Mouse (Mus musculus): ENCODE measurements at regions not wholly inside any gene's neighbourhood (a gene's known extent, or its start where the extent isn't known, plus 50 kb on each side); places are given as distances from the start of the nearest gene placed in this dataset.
A peak's percentile ranks its signal among the peaks of the same experiment; 100 is the strongest.

DNA sequence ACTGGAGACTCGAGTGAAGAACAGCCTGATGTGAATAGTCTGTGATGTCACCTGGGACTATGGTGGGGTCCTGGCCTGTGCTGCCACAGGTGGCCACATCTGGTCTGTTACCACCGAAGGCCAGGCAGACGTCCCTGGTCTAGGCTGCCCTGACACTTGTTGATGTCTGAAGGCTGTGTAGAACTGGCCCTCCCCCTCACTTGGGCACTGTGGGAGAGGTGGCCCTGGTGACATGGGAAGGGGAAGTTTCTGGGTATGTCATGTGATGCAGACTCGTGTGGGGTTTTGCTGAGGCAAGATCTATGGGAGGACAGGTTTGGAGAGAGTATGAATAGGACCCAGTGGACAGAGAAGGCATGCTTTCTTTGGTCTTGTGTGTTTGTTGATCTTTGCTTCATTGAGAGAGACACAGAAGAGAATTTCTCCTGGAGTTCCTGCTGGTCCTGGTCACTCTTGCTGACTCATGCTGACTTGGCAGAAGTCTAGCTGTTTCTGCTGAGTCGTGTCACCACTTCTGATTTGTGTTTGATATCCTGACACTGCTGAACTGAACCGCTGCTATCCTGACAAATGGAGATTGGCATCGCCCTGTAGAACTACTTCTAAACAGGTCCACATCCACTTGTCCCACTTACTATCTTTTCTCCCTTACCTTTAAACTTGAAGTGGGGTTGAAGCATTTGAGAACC, 79.9 kb upstream of the A430005L14Rik start:
- H3K4me3 ChIP-seq (ENCODE audit: low read depth, low read length), result no peak overlapping the region
- no peak for TF ChIP-seq CTCF (IDR thresholded peaks at IDR 0.05; ENCODE audit: low read depth)
- no peaks in the 10 kb centered on the region for H3K9me3 ChIP-seq (ENCODE audit: low read depth, low read length)
- H3K4me1 ChIP-seq (ENCODE audit: insufficient read depth), result no peaks in the 10 kb centered on the region
- H3K27me3 ChIP-seq (ENCODE audit: insufficient read depth, low read length), result no peaks in the 10 kb centered on the region
- H3K27ac ChIP-seq (ENCODE audit: low read depth), result no peak overlapping the region
- no peaks in the 10 kb centered on the region for H3K36me3 ChIP-seq (ENCODE audit: insufficient read depth)
- ATAC-seq (ENCODE audit: insufficient read depth) (no peak), DNase-seq (no peak)
- no peak overlapping the region for H3K4me2 ChIP-seq
- H3K9ac ChIP-seq, result no peak overlapping the region
- 72% methylated on average over 7 of the region's 7 CpGs for WGBS

DNA sequence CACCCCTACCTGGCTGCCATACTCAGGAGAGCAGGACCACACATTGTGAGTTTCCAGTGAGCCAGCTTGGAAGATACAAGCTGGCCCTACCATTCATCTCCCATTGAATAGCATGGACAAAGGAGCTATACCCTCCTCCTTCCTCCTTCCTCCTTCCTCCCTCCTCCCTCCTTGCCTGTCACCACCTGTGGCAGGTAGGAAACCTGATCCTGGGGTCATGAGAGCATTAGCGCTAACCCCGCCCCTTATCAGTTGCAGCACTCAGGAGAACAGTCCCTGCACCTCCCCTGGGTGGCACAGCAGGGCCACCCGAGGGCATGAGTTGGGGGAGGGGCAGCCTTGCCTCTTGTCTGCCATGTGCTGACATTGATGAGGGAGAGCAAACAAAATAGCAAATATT, 74.0 kb upstream of the A430005L14Rik start:
- Histone ChIP-seq H3K4me2 (no peak overlapping the region), H3K9ac (no peak overlapping the region), H3K27ac (ENCODE audit: low read depth) (no peak overlapping the region), H3K36me3 (ENCODE audit: insufficient read depth) (no peaks in the 10 kb centered on the region), H3K9me3 (ENCODE audit: low read depth, low read length) (no peaks in the 10 kb centered on the region), H3K4me3 (ENCODE audit: low read depth, low read length) (no peak overlapping the region), H3K4me1 (ENCODE audit: insufficient read depth) (no peaks in the 10 kb centered on the region), H3K27me3 (ENCODE audit: insufficient read depth, low read length) (no peaks in the 10 kb centered on the region)
- TF ChIP-seq CTCF (IDR thresholded peaks at IDR 0.05; ENCODE audit: low read depth), result no peak
- 12% methylated on average over 3 of the region's 3 CpGs for WGBS
- no peak for ATAC-seq (ENCODE audit: insufficient read depth)
- no peak for DNase-seq

- Histone ChIP-seq H3K9ac (no peak overlapping the region), H3K27ac (ENCODE audit: low read depth) (no peak overlapping the region), H3K4me2 (no peak overlapping the region), H3K4me1 (ENCODE audit: insufficient read depth) (no peaks in the 10 kb centered on the region), H3K4me3 (ENCODE audit: low read depth, low read length) (no peak overlapping the region), H3K9me3 (ENCODE audit: low read depth, low read length) (no peaks in the 10 kb centered on the region), H3K36me3 (ENCODE audit: insufficient read depth) (no peaks in the 10 kb centered on the region), H3K27me3 (ENCODE audit: insufficient read depth, low read length) (no peaks in the 10 kb centered on the region)
- ATAC-seq (ENCODE audit: insufficient read depth), result no peak
- DNase-seq, result no peak
- TF ChIP-seq CTCF (IDR thresholded peaks at IDR 0.05; ENCODE audit: low read depth), result 0 out of 2 replicates have a peak, but pooled peaks have one; percentile 12
Measured at GRCm38 (mm10) chr4:153884044-153884443, 73.0 kb upstream of the A430005L14Rik start.

DNA sequence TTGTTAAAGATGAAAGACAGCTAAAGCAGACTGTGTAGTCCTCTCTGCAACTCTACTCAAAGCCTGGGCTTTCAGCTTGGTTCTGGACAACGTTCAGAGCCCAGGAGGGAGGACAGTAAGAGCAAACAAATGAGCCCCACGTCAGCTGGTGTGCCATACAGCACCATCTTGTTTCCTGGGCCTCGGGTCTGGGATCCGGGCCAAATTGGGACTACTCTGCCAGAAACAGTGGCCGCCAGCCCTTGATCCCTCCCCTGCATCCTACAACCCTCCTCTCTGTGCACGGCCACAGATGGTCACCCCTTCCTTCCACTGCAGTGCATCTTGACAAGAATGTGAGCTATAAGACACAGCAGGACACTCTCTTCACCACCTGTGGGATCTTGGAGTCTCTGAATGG, 71.2 kb upstream of the A430005L14Rik start:
- Histone ChIP-seq H3K9me3 (ENCODE audit: low read depth, low read length) (no peaks in the 10 kb centered on the region), H3K4me3 (ENCODE audit: low read depth, low read length) (no peak overlapping the region), H3K9ac (no peak overlapping the region), H3K4me2 (no peak overlapping the region), H3K27me3 (ENCODE audit: insufficient read depth, low read length) (no peaks in the 10 kb centered on the region), H3K36me3 (ENCODE audit: insufficient read depth) (no peaks in the 10 kb centered on the region), H3K27ac (ENCODE audit: low read depth) (no peak overlapping the region), H3K4me1 (ENCODE audit: insufficient read depth) (no peaks in the 10 kb centered on the region)
- 56% methylated on average over 6 of the region's 6 CpGs for WGBS
- no peak for TF ChIP-seq CTCF (IDR thresholded peaks at IDR 0.05; ENCODE audit: low read depth)
- DNase-seq (no peak), ATAC-seq (ENCODE audit: insufficient read depth) (no peak)

- Histone ChIP-seq H3K27ac (ENCODE audit: low read depth) (no peak overlapping the region), H3K4me1 (ENCODE audit: insufficient read depth) (no peaks in the 10 kb centered on the region), H3K4me2 (no peak overlapping the region), H3K36me3 (ENCODE audit: insufficient read depth) (no peaks in the 10 kb centered on the region), H3K4me3 (ENCODE audit: low read depth, low read length) (no peak overlapping the region), H3K9ac (no peak overlapping the region), H3K27me3 (ENCODE audit: insufficient read depth, low read length) (no peaks in the 10 kb centered on the region), H3K9me3 (ENCODE audit: low read depth, low read length) (no peaks in the 10 kb centered on the region)
- WGBS, result 83% methylated on average over 9 of the region's 9 CpGs
- no peak for TF ChIP-seq CTCF (IDR thresholded peaks at IDR 0.05; ENCODE audit: low read depth)
- no peak for ATAC-seq (ENCODE audit: insufficient read depth)
- no peak for DNase-seq
Measured at GRCm38 (mm10) chr4:153890130-153890529, 66.9 kb upstream of the A430005L14Rik start.

GRCm38 (mm10) chr4:153899721-153900120, 57.3 kb upstream of the A430005L14Rik start:
- H3K4me1 ChIP-seq (ENCODE audit: insufficient read depth), result no peaks in the 10 kb centered on the region

DNA sequence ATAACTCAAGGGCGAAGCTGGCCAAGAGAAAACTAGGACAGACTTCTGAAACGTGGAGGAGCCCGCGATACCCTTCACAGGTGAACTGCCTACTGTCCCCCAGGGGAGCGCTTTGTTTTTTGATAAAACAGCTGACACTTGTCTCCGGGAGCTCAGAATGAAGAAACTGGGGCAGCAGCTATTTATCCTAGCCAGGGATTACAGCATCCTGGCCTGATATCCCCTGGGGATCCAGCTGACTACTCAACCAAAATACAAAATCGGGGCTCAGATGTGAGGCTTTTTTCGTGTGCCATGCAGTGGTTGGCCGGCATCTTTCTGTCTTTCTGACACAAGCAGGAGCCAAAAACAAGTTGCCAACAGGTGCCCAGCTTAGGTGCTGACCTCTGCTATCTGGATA, 52.0 kb upstream of the A430005L14Rik start:
- no peak overlapping the region for H3K27ac ChIP-seq (ENCODE audit: low read depth)
- H3K27me3 ChIP-seq (ENCODE audit: insufficient read depth, low read length), result no peaks in the 10 kb centered on the region
- DNase-seq (no peak), ATAC-seq (ENCODE audit: insufficient read depth) (no peak)
- no peak overlapping the region for H3K4me2 ChIP-seq
- no peak for TF ChIP-seq CTCF (IDR thresholded peaks at IDR 0.05; ENCODE audit: low read depth)
- no peak overlapping the region for H3K4me3 ChIP-seq (ENCODE audit: low read depth, low read length)
- WGBS, result 78% methylated on average over 9 of the region's 9 CpGs
- H3K9ac ChIP-seq, result no peak overlapping the region
- no peaks in the 10 kb centered on the region for H3K36me3 ChIP-seq (ENCODE audit: insufficient read depth)
- no peaks in the 10 kb centered on the region for H3K9me3 ChIP-seq (ENCODE audit: low read depth, low read length)
- H3K4me1 ChIP-seq (ENCODE audit: insufficient read depth), result no peaks in the 10 kb centered on the region

More at GRCm38 (mm10) chr4:153899721-153900120, 57.3 kb upstream of the A430005L14Rik start:
- no peak overlapping the region for H3K4me2 ChIP-seq
- no peak overlapping the region for H3K9ac ChIP-seq
- DNase-seq, result no peak
- H3K27ac ChIP-seq (ENCODE audit: low read depth), result no peak overlapping the region
- H3K36me3 ChIP-seq (ENCODE audit: insufficient read depth), result no peaks in the 10 kb centered on the region
- ATAC-seq (ENCODE audit: insufficient read depth), result no peak
- no peak for TF ChIP-seq CTCF (IDR thresholded peaks at IDR 0.05; ENCODE audit: low read depth)
- no peaks in the 10 kb centered on the region for H3K9me3 ChIP-seq (ENCODE audit: low read depth, low read length)
- no peak overlapping the region for H3K4me3 ChIP-seq (ENCODE audit: low read depth, low read length)
- whole genome bisulfite sequencing, result 73% methylated on average over 7 of the region's 7 CpGs
- H3K27me3 ChIP-seq (ENCODE audit: insufficient read depth, low read length), result no peaks in the 10 kb centered on the region

All from lung, embryonic 14.5 days (tissue).